Mouse (Mus musculus) embryonic fibroblast, embryonic 13.5 days (primary cell): Measurements from ENCODE around the gene Lyzl4.

Experiments used
- CTCF ChIP-seq: IDR thresholded peaks from 2 replicates; pipeline ENCODE4 v1.5.1; 2011; ENCODE audit warnings: mild to moderate bottlenecking, control low read depth, low read length, moderate library complexity, borderline replicate concordance; ENCODE audit not compliant: insufficient read depth
- POLR2A ChIP-seq: IDR thresholded peaks from 2 replicates; pipeline ENCODE4 v1.6.1; 2011; ENCODE audit warnings: low read depth, mild to moderate bottlenecking, control low read depth, low read length, moderate library complexity

- TF ChIP-seq CTCF (no peak), POLR2A (no peak)
These were observed 14.4 kb upstream of the Lyzl4 start for GRCm38 (mm10) chr9:121656322-121656721.
